Mouse (Mus musculus) cortical plate, adult 2 months (tissue): ENCODE measurements around the gene Tmem186.

Experiments used
- CTCF ChIP-seq: fragments of 200-500 bp; IDR thresholded peaks from 2 replicates; pipeline ENCODE4 v1.5.1; 2011; ENCODE audit warnings: mild to moderate bottlenecking, control low read depth, low read length; ENCODE audit not compliant: insufficient read depth; ENCODE audit errors: extremely low read depth
- POLR2A ChIP-seq: fragments of 200-500 bp; IDR thresholded peaks from 2 replicates; pipeline ENCODE4 v1.6.1; 2011; ENCODE audit warnings: mild to moderate bottlenecking, low read length, control low read depth; ENCODE audit not compliant: insufficient read depth; ENCODE audit errors: extremely low read depth

- no peak for TF ChIP-seq POLR2A
- no peak for TF ChIP-seq CTCF
Measured at GRCm38 (mm10) chr16:8655108-8655507, 17.6 kb upstream of the Tmem186 start.
